Mouse (Mus musculus): ENCODE measurements at regions not wholly inside any gene's neighbourhood (a gene's known extent, or its start where the extent isn't known, plus 50 kb on each side); places are given as distances from the start of the nearest gene placed in this dataset.

DNA sequence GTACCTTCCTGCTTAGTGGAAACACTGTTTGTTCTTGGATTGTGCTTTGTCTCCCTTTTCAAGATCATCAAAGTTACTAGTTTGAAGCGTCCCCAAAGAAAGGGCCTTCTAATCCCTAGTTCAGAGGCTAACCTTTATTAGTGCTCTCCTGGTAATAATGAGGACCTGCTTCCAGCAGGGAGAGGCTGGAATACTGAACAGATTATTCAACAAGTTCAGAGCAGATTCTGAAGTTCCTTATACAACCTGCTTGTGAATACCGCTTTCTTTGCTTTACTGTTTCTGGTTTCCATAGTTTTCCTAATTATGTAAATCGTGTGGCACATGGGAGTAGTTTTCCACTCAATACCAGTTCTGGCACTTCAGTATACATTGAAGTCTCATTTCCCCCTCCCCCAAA is 75.2 kb upstream of the Dnajc24 start:
- 71% methylated on average over 3 of the region's 3 CpGs for WGBS
- Histone ChIP-seq H3K27ac (ENCODE audit: low read depth, low read length) (no peak overlapping the region), H3K36me3 (ENCODE audit: control insufficient read depth, insufficient read depth, low read length) (no peaks in the 10 kb centered on the region), H3K9me3 (ENCODE audit: control insufficient read depth, low read length) (no peaks in the 10 kb centered on the region), H3K4me1 (ENCODE audit: control insufficient read depth, insufficient read depth, low read length) (no peaks in the 10 kb centered on the region), H3K9ac (ENCODE audit: low read length) (no peak overlapping the region), H3K4me3 (ENCODE audit: low read depth, low read length) (no peak overlapping the region), H3K27me3 (ENCODE audit: control insufficient read depth, insufficient read depth, low read length) (peaks cover 2% of the 10 kb centered on the region; the same call in 1 of the 2 replicates), H3K4me2 (ENCODE audit: low read depth) (no peak overlapping the region)
- DNase-seq (ENCODE audit: low spot score) = no peak
- no peak for ATAC-seq (ENCODE audit: insufficient read depth, low FRiP score, low TSS enrichment)

DNA sequence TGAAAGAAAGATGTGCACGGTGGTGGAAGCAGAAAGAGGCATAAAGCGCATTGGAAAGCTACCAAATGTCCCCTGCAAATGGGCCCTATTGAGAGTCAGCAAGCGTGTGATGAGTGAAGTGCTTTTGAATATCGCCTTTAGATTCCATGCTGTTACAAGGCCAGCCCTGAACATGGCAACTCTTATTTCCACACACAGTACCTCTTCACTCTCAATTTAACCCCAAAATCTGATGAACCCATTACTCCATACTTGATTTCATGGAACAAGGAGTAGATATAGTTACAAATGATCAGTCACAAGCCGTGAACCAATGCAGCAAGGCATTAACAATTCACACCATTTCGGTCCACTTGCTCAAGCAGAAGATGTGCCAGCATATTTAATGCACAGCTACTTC is 71.1 kb upstream of the Dnajc24 start:
- no peak overlapping the region for H3K4me2 ChIP-seq (ENCODE audit: low read depth)
- no peak for DNase-seq (ENCODE audit: low spot score)
- H3K9ac ChIP-seq (ENCODE audit: low read length) = no peak overlapping the region
- no peaks in the 10 kb centered on the region for H3K36me3 ChIP-seq (ENCODE audit: control insufficient read depth, insufficient read depth, low read length)
- H3K27ac ChIP-seq (ENCODE audit: low read depth, low read length) = no peak overlapping the region
- WGBS = 46% methylated on average over 6 of the region's 6 CpGs
- no peaks in the 10 kb centered on the region for H3K4me1 ChIP-seq (ENCODE audit: control insufficient read depth, insufficient read depth, low read length)
- no peaks in the 10 kb centered on the region for H3K9me3 ChIP-seq (ENCODE audit: control insufficient read depth, low read length)
- ATAC-seq (ENCODE audit: insufficient read depth, low FRiP score, low TSS enrichment) = peak; percentile 81
- H3K4me3 ChIP-seq (ENCODE audit: low read depth, low read length) = no peak overlapping the region
- H3K27me3 ChIP-seq (ENCODE audit: control insufficient read depth, insufficient read depth, low read length) = peaks cover 2% of the 10 kb centered on the region; the same call in 1 of the 2 replicates

DNA sequence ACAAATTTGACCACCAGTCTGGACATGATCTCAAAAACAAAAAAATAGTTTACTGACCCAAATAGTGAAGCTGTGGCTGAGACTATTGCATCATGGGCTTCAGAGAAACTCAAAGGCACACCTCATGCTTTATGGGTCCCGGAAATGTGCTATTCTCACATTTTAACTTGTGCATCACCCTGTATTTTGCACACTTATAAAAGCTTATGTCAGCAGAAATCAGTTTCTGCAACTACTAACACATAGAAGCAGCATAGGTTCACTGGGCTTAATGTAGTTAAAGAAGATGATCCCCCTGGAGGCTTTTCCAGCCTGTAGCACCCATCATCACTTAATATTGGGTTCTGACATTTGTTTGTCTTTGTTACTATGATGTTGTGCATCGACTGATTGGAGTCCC is 61.0 kb upstream of the Dnajc24 start:
- DNase-seq (ENCODE audit: low spot score) = no peak
- H3K4me2 ChIP-seq (ENCODE audit: low read depth) = no peak overlapping the region

More for the DNA sequence above, 61.0 kb upstream of the Dnajc24 start:
- H3K4me3 ChIP-seq (ENCODE audit: low read depth, low read length) = no peak overlapping the region
- no peaks in the 10 kb centered on the region for H3K36me3 ChIP-seq (ENCODE audit: control insufficient read depth, insufficient read depth, low read length)
- H3K9ac ChIP-seq (ENCODE audit: low read length) = no peak overlapping the region
- 85% methylated on average over 2 of the region's 2 CpGs for WGBS
- H3K27ac ChIP-seq (ENCODE audit: low read depth, low read length) = no peak overlapping the region
- no peak for ATAC-seq (ENCODE audit: insufficient read depth, low FRiP score, low TSS enrichment)
- H3K27me3 ChIP-seq (ENCODE audit: control insufficient read depth, insufficient read depth, low read length) = no peaks in the 10 kb centered on the region
- H3K4me1 ChIP-seq (ENCODE audit: control insufficient read depth, insufficient read depth, low read length) = no peaks in the 10 kb centered on the region
- no peaks in the 10 kb centered on the region for H3K9me3 ChIP-seq (ENCODE audit: control insufficient read depth, low read length)
